Mouse (Mus musculus): ENCODE measurements around the gene Osgep.

Osgep gene

GRCm38 (mm10) chr14:50930754-50931492 lies 6.2 kb upstream of the Osgep start, which contains the start of the genes Pip4p1 and Pnp:
TSS of gene Pip4p1 (minus strand) at chr14:50930856.
TSS of gene Pnp (plus strand) at chr14:50931082.
- TF ChIP-seq GATA4 (IDR thresholded peaks at IDR 0.05; ENCODE audit: insufficient replicate concordance, low read length) = no peak

- no peak for TF ChIP-seq GATA4 (IDR thresholded peaks at IDR 0.05; ENCODE audit: insufficient replicate concordance, low read length)
Measured at GRCm38 (mm10) chr14:50930377-50930753, 5.7 kb upstream of the Osgep start.

- TF ChIP-seq GATA4 (IDR thresholded peaks at IDR 0.05; ENCODE audit: insufficient replicate concordance, low read length) = no peak
Measured at GRCm38 (mm10) chr14:50929951-50930350, 5.3 kb upstream of the Osgep start.

GRCm38 (mm10) chr14:50927366-50927765 lies 2.7 kb upstream of the Osgep start:
- TF ChIP-seq GATA4 (IDR thresholded peaks at IDR 0.05; ENCODE audit: insufficient replicate concordance, low read length) = no peak

GRCm38 (mm10) chr14:50925111-50925920 lies 623 bp upstream of the Osgep start:
- TF ChIP-seq GATA4 (IDR thresholded peaks at IDR 0.05; ENCODE audit: insufficient replicate concordance, low read length) = no peak; the same call in 1 of the 2 replicates

- no peak for TF ChIP-seq GATA4 (IDR thresholded peaks at IDR 0.05; ENCODE audit: insufficient replicate concordance, low read length)
Measured at GRCm38 (mm10) chr14:50911356-50911755, 13.3 kb downstream of the Osgep start.

GRCm38 (mm10) chr14:50908126-50908525 lies 16.6 kb downstream of the Osgep start:
- no peak for TF ChIP-seq GATA4 (IDR thresholded peaks at IDR 0.05; ENCODE audit: insufficient replicate concordance, low read length)

GRCm38 (mm10) chr14:50904828-50905129 lies 19.9 kb downstream of the Osgep start:
- no peak for TF ChIP-seq GATA4 (IDR thresholded peaks at IDR 0.05; ENCODE audit: insufficient replicate concordance, low read length)

- TF ChIP-seq GATA4 (IDR thresholded peaks at IDR 0.05; ENCODE audit: insufficient replicate concordance, low read length) = no peak
Measured at GRCm38 (mm10) chr14:50903973-50904827, 20.5 kb downstream of the Osgep start.

- no peak for TF ChIP-seq GATA4 (IDR thresholded peaks at IDR 0.05; ENCODE audit: insufficient replicate concordance, low read length)
Measured at GRCm38 (mm10) chr14:50897374-50897765, 27.3 kb downstream of the Osgep start, which contains the start of gene Klhl33. TSS of gene Klhl33 (minus strand) at chr14:50897507.

- TF ChIP-seq GATA4 (IDR thresholded peaks at IDR 0.05; ENCODE audit: insufficient replicate concordance, low read length) = no peak
Measured at GRCm38 (mm10) chr14:50896747-50897373, 27.8 kb downstream of the Osgep start.

GRCm38 (mm10) chr14:50895985-50896746 lies 28.5 kb downstream of the Osgep start:
- TF ChIP-seq GATA4 (IDR thresholded peaks at IDR 0.05; ENCODE audit: insufficient replicate concordance, low read length) = peak; percentile 54; the same call in 1 of the 2 replicates

- TF ChIP-seq GATA4 (IDR thresholded peaks at IDR 0.05; ENCODE audit: insufficient replicate concordance, low read length) = no peak
Measured at GRCm38 (mm10) chr14:50895407-50895806, 29.3 kb downstream of the Osgep start.

Data from liver, adult (tissue).